Mouse (Mus musculus) CH12.LX (cell line): ENCODE data around the gene Lbh. TPM values are rescaled to one million over a fixed set of nuclear protein-coding genes. Genes with fewer than 3 reads are reported as not detected.

Source experiments
- DNase-seq: peaks from one replicate; pipeline ENCODE4 v3.0.0-alpha.2; 2013; ENCODE audit errors: extremely low read depth
- H3K27ac ChIP-seq: 2 replicates; pipeline ENCODE4 v1.5.1; 2012; ENCODE audit warnings: low read depth, mild to moderate bottlenecking, control low read depth, moderate library complexity; ENCODE audit not compliant: insufficient read depth
- H3K27me3 ChIP-seq: replicated peaks from 2 replicates; pipeline ENCODE3; 2012; ENCODE audit warnings: inconsistent platforms
- H3K36me3 ChIP-seq, 2 experiments: replicated peaks in 1 of 2; 2 replicates each; pipeline versions ENCODE3 to v1.6.1; 2012; ENCODE audit warnings: inconsistent platforms in 1 of 2, low read length in 1 of 2, mild to moderate bottlenecking in 1 of 2, mixed read lengths in 1 of 2, moderate library complexity in 1 of 2; ENCODE audit not compliant: control insufficient read depth in 1 of 2, insufficient read depth in 1 of 2
- H3K4me1 ChIP-seq, 2 experiments: 2 replicates each; pipeline ENCODE4 v1.6.1; 2012; ENCODE audit warnings: inconsistent platforms in 1 of 2, moderate library complexity in 1 of 2; ENCODE audit not compliant: insufficient read depth in 2 of 2, control insufficient read depth in 1 of 2
- H3K4me2 ChIP-seq: 2 replicates; pipeline ENCODE4 v1.6.1; 2012; ENCODE audit warnings: low read depth, mild to moderate bottlenecking, control low read depth; ENCODE audit not compliant: poor library complexity, insufficient read depth, severe bottlenecking
- H3K4me3 ChIP-seq, 3 experiments: fragments of 150-350 bp in 1 of 3; sonication (generic) in 1 of 3; replicated peaks in 1 of 3; 2 replicates each; pipeline versions ENCODE3 to v1.5.1; 2011 to 2012; ENCODE audit warnings: low read depth in 2 of 3, low read length in 2 of 3, mild to moderate bottlenecking in 2 of 3, moderate library complexity in 2 of 3, control low read depth in 1 of 3, improper control_type of control experiment in 1 of 3, inconsistent platforms in 1 of 3, mixed read lengths in 1 of 3; ENCODE audit not compliant: poor library complexity in 1 of 3
- H3K79me2 ChIP-seq: replicated peaks from 2 replicates; pipeline ENCODE4 v1.6.1; 2012; ENCODE audit warnings: mild to moderate bottlenecking, moderate library complexity; ENCODE audit not compliant: control insufficient read depth, poor library complexity, insufficient read depth, severe bottlenecking; ENCODE audit errors: extremely low read depth
- H3K9ac ChIP-seq: 2 replicates; pipeline ENCODE4 v1.6.1; 2012; ENCODE audit warnings: low read depth, mild to moderate bottlenecking, control low read depth, moderate library complexity; ENCODE audit not compliant: insufficient read depth
- H3K9me3 ChIP-seq: replicated peaks from 2 replicates; pipeline ENCODE3; 2012; ENCODE audit warnings: low read length, inconsistent platforms, mixed read lengths
- BHLHE40 ChIP-seq: IDR thresholded peaks from 2 replicates; pipeline ENCODE4 v1.6.1; 2011; ENCODE audit warnings: mild to moderate bottlenecking, low read depth, low read length, improper control_type of control experiment
- CHD2 ChIP-seq: IDR thresholded peaks from 2 replicates; pipeline ENCODE4 v1.6.1; 2011; ENCODE audit warnings: low read length, improper control_type of control experiment
- CTCF ChIP-seq, 2 experiments: IDR thresholded peaks in 1 of 2; conservative IDR thresholded peaks in 1 of 2; 2 replicates each; pipeline ENCODE4 v1.5.1; 2011 to 2012; ENCODE audit warnings: low read depth in 2 of 2, low read length in 2 of 2, improper control_type of control experiment in 1 of 2, inconsistent platforms in 1 of 2, mild to moderate bottlenecking in 1 of 2, moderate library complexity in 1 of 2
- EP300 ChIP-seq: IDR thresholded peaks from 2 replicates; pipeline ENCODE4 v1.6.1; 2011; ENCODE audit warnings: low read length, improper control_type of control experiment
- ETS1 ChIP-seq: conservative IDR thresholded peaks from 2 replicates; pipeline ENCODE4 v1.6.1; 2012; ENCODE audit warnings: low read depth, mild to moderate bottlenecking, inconsistent platforms, low read length, improper control_type of control experiment, moderate library complexity
- IRF4 ChIP-seq: IDR thresholded peaks from 2 replicates; pipeline ENCODE4 v1.6.1; 2014; ENCODE audit warnings: low read depth, mild to moderate bottlenecking, inconsistent platforms, low read length, improper control_type of control experiment
- JUN ChIP-seq: IDR thresholded peaks from 2 replicates; pipeline ENCODE4 v1.6.1; 2011; ENCODE audit warnings: low read depth, mild to moderate bottlenecking, low read length, improper control_type of control experiment, moderate library complexity; ENCODE audit not compliant: insufficient read depth
- JUND ChIP-seq: conservative IDR thresholded peaks from 2 replicates; pipeline ENCODE4 v1.6.1; 2011; ENCODE audit warnings: low read depth, low read length, improper control_type of control experiment
- MAX ChIP-seq: IDR thresholded peaks from 2 replicates; pipeline ENCODE4 v1.6.1; 2011; ENCODE audit warnings: low read length, improper control_type of control experiment
- MYC ChIP-seq: IDR thresholded peaks from 2 replicates; pipeline ENCODE4 v1.6.1; 2011; ENCODE audit warnings: low read depth, mild to moderate bottlenecking, improper control_type of control experiment, low read length
- NRF1 ChIP-seq: IDR thresholded peaks from 2 replicates; pipeline ENCODE4 v1.6.1; 2014; ENCODE audit warnings: low read depth, mild to moderate bottlenecking, inconsistent platforms, low read length, improper control_type of control experiment, moderate library complexity
- PAX5 ChIP-seq: IDR thresholded peaks from 2 replicates; pipeline ENCODE4 v1.6.1; 2012; ENCODE audit warnings: low read length, inconsistent platforms, mixed read lengths
- POLR2A ChIP-seq: IDR thresholded peaks from 2 replicates; pipeline ENCODE4 v1.6.1; 2011; ENCODE audit warnings: low read depth, mild to moderate bottlenecking, improper control_type of control experiment, low read length
- RCOR1 ChIP-seq: conservative IDR thresholded peaks from 2 replicates; pipeline ENCODE4 v1.6.1; 2012; ENCODE audit warnings: low read depth, mild to moderate bottlenecking, inconsistent platforms, low read length, improper control_type of control experiment
- SMC3 ChIP-seq: IDR thresholded peaks from 2 replicates; pipeline ENCODE4 v1.6.1; 2011; ENCODE audit warnings: low read depth, low read length, improper control_type of control experiment
- TCF12 ChIP-seq: IDR thresholded peaks from 2 replicates; pipeline ENCODE4 v1.6.1; 2014; ENCODE audit warnings: low read depth, mild to moderate bottlenecking, inconsistent platforms, low read length, improper control_type of control experiment
- USF1 ChIP-seq: IDR thresholded peaks from 2 replicates; pipeline ENCODE4 v1.6.1; 2014; ENCODE audit warnings: low read depth, mild to moderate bottlenecking, inconsistent platforms, low read length, improper control_type of control experiment
- USF2 ChIP-seq: conservative IDR thresholded peaks from 2 replicates; pipeline ENCODE4 v1.6.1; 2011; ENCODE audit warnings: low read depth, low read length, improper control_type of control experiment
- ZNF384 ChIP-seq: IDR thresholded peaks from 2 replicates; pipeline ENCODE4 v1.6.1; 2012; ENCODE audit warnings: low read depth, low read length, improper control_type of control experiment, inconsistent platforms
- dilution Hi-C: fragments of 300-500 bp; cut with MboI; formaldehyde crosslinking; loops from 2 replicates; pipeline ENCODE4 v1.14.3; 2020; ENCODE audit warnings: low sequenced_read_pairs; ENCODE audit not compliant: extremely low pct_unique_long_range_greater_than_20kb, extremely low pct_ligation_motif_present
- in situ Hi-C: fragments of 300-500 bp; cut with MboI; formaldehyde crosslinking; loops from 3 replicates; pipeline ENCODE4 v1.14.3; 2019; ENCODE audit warnings: low sequenced_read_pairs, low pct_ligation_motif_present, low pct_unique_long_range_greater_than_20kb, mixed read lengths
- polyA plus RNA-seq: library from polyadenylated mRNA; unstranded; fragments of >175 nt; gene quantifications from 2 replicates; pipeline ENCODE4 v1.2.1, GENCODE M21; 2012; ENCODE audit warnings: low read depth; ENCODE audit not compliant: insufficient read length
- total RNA-seq, 2 experiments: library from RNA; depleted of rRNA; stranded (reverse); fragments of 300-350 nt in 1 of 2; fragments of >200 nt in 1 of 2; gene quantifications; 2 replicates each; pipeline ENCODE4 v1.2.3; 2012 to 2014

Gene Lbh
- total and polyA plus RNA-seq, 3 experiments, result 14.4 to 30.0 (median 16.7) TPM

GRCm38 (mm10) chr17:72938871-72939568 lies 20.9 kb downstream of the Lbh start:
- dilution Hi-C loops, result no loop called here
- no peak overlapping the region for H3K27ac ChIP-seq
- DNase-seq, result no peak

GRCm38 (mm10) chr17:72939569-72939899 lies 21.4 kb downstream of the Lbh start:
- no peaks in the 10 kb centered on the region for H3K27me3 ChIP-seq
- in situ Hi-C loops (no loop called here), dilution Hi-C loops (no loop called here)
- H3K79me2 ChIP-seq, result no peaks in the 10 kb centered on the region
- TF ChIP-seq MYC, result no peak
- no peak for TF ChIP-seq PAX5
- no peak for TF ChIP-seq RCOR1
- no peak for TF ChIP-seq IRF4
- TF ChIP-seq CHD2, result no peak
- no peak for TF ChIP-seq MAX
- TF ChIP-seq JUN, result no peak
- no peak for TF ChIP-seq USF1
- TF ChIP-seq ETS1, result no peak
- no peak for TF ChIP-seq NRF1
- no peak for TF ChIP-seq USF2
- no peak overlapping the region for H3K4me3 ChIP-seq
- peaks cover 20% of the 10 kb centered on the region for H3K9me3 ChIP-seq
- peaks cover 3 to 37% of the 10 kb centered on the region in 2 experiments for H3K36me3 ChIP-seq
- peaks cover 15 to 49% of the 10 kb centered on the region in 2 experiments for H3K4me1 ChIP-seq
- no peak overlapping the region for H3K9ac ChIP-seq
- no peak overlapping the region for H3K27ac ChIP-seq
- no peak for DNase-seq
- no peak overlapping the region for H3K4me2 ChIP-seq

More at GRCm38 (mm10) chr17:72938871-72939568, 20.9 kb downstream of the Lbh start:
- Histone ChIP-seq H3K79me2 (no peaks in the 10 kb centered on the region), H3K27me3 (no peaks in the 10 kb centered on the region), H3K9ac (no peak overlapping the region), H3K4me2 (no peak overlapping the region), H3K4me3 (no peak overlapping the region)
- in situ Hi-C loops, result no loop called here
- no peak for TF ChIP-seq POLR2A
- peak; percentile 46; the same call in 1 of the 2 replicates for TF ChIP-seq TCF12
- peak; percentile 55; the same call in 1 of the 2 replicates for TF ChIP-seq EP300
- TF ChIP-seq SMC3, result no peak
- 0 out of 2 replicates have a peak, but pooled peaks have one; percentile 15 for TF ChIP-seq BHLHE40
- TF ChIP-seq MAX, result no peak
- TF ChIP-seq JUN, result peak; percentile 41; the same call in 1 of the 2 replicates
- no peak for TF ChIP-seq CTCF (conservative IDR thresholded peaks at IDR 0.05 in 1 of 2, IDR thresholded peaks at IDR 0.05 in 1 of 2; ENCODE audit: low read depth in 2 of 2, low read length in 2 of 2)
- TF ChIP-seq JUND, result peak; percentile 42; the same call in 1 of the 2 replicates
- peak; percentile 49; the same call in 1 of the 2 replicates for TF ChIP-seq IRF4
- peak; percentile 94 for TF ChIP-seq ZNF384
- TF ChIP-seq ETS1, result peak; percentile 53; the same call in 1 of the 2 replicates
- TF ChIP-seq, all 38 proteins: peak for 8
- Histone ChIP-seq H3K9me3 (peaks cover 16% of the 10 kb centered on the region), H3K36me3 (peaks cover 3 to 37% of the 10 kb centered on the region in 2 experiments), H3K4me1 (peaks cover 19 to 55% of the 10 kb centered on the region in 2 experiments)
